20 mouse cellular contexts compared by ENCODE assay signal in the genomic region with DNA sequence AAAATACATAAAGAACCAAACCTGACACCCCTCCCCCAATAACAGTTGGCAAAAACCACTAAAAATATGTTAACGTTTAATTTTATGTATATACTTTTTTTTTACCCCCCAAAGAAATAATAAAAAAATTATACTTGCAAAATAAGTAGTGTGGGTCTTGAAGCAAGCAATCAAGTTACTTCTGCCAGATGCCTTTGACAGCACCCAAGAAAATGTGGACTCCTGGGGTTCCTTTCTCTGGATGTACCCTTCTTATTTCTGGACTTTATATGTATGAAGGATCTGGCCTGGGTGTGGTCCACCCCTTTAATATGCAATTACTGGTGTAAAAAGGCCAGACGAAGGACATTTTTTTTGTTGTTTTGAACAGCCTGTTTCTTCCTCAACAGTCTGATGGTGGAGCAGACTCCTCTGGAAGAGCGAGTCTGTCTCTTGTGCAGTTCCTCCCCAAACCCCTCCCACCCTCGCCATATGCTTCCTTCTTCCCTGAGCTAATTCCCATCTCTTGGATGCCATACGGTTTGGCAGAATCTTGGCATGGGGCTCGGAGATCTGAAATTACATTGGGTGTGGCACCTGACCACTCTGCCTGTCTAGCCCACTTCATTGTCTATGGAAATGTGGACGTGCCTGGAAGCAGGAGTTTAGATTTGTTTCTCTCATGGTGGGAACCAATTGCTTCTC.
DNase-seq lines count a peak whose midpoint lies in the region; ATAC-seq lines count a peak whose summit lies in the region.
"Had no signal": no experiment of that assay in that cellular context is flagged by ENCODE, and none has a peak within 500 bp of the region (broad histone marks: within the 10 kb centered on the region; RNA-seq: fewer than 3 reads in every experiment).

No protein-coding gene starts in this region.

- peak; percentile 91 for ATAC-seq in forebrain, embryonic 15.5 days (replicated peaks)
- ATAC-seq in forebrain, embryonic 11.5 days (replicated peaks; ENCODE audit: low FRiP score), result no peak
- ATAC-seq in forebrain, embryonic 16.5 days, result peak; percentile 94
- no peak for ATAC-seq in megakaryocyte-erythroid progenitor cell, adult 5-6 weeks (replicated peaks; ENCODE audit: low FRiP score, low TSS enrichment, poor library complexity, severe bottlenecking)

- intact Hi-C loops in left cerebral cortex, postnatal 4 days (cut with DNase I), result no loop called here
- intact Hi-C loops in left cerebral cortex, postnatal 36 days (cut with DNase I), result no loop called here

- no peak overlapping the region for H3K9ac ChIP-seq in forebrain, embryonic 15.5 days (replicated peaks)
- no peak overlapping the region for H3K9ac ChIP-seq in forebrain, embryonic 11.5 days (ENCODE audit: low read length)
- H3K9ac ChIP-seq in forebrain, embryonic 16.5 days (replicated peaks; ENCODE audit: low read depth, low read length), result no peak overlapping the region
- H3K9ac ChIP-seq: heart, embryonic 15.5 days had no signal

- H3K27me3 ChIP-seq in forebrain, embryonic 15.5 days, result no peaks in the 10 kb centered on the region
- H3K27me3 ChIP-seq in forebrain, embryonic 11.5 days (ENCODE audit: control insufficient read depth, insufficient read depth, low read length), result no peaks in the 10 kb centered on the region
- H3K27me3 ChIP-seq in forebrain, embryonic 16.5 days (replicated peaks; ENCODE audit: control insufficient read depth, insufficient read depth, low read length), result no peaks in the 10 kb centered on the region
- H3K27me3 ChIP-seq: heart, embryonic 15.5 days had no signal

- peak overlapping the region; percentile 88 for H3K27ac ChIP-seq in forebrain, embryonic 15.5 days (replicated peaks)
- no peak overlapping the region for H3K27ac ChIP-seq in forebrain, embryonic 11.5 days (ENCODE audit: low read depth, low read length)
- H3K27ac ChIP-seq in forebrain, embryonic 16.5 days (ENCODE audit: low read length), result peak overlapping the region; percentile 88
- H3K27ac ChIP-seq: heart, embryonic 15.5 days; left cerebral cortex, adult 2 months had no signal

- WGBS in forebrain, embryonic 15.5 days, result 58% methylated on average over 7 of the region's 7 CpGs
- 88% methylated on average over 7 of the region's 7 CpGs for WGBS in forebrain, embryonic 11.5 days
- 60% methylated on average over 7 of the region's 7 CpGs for WGBS in forebrain, embryonic 16.5 days

- H3K36me3 ChIP-seq in forebrain, embryonic 15.5 days, result no peaks in the 10 kb centered on the region
- H3K36me3 ChIP-seq in forebrain, embryonic 11.5 days (ENCODE audit: control insufficient read depth, insufficient read depth, low read length), result no peaks in the 10 kb centered on the region
- H3K36me3 ChIP-seq in forebrain, embryonic 16.5 days (ENCODE audit: control insufficient read depth, insufficient read depth), result no peaks in the 10 kb centered on the region
- H3K36me3 ChIP-seq: heart, embryonic 15.5 days had no signal

- H3K9me3 ChIP-seq in forebrain, embryonic 15.5 days, result no peaks in the 10 kb centered on the region
- H3K9me3 ChIP-seq in forebrain, embryonic 11.5 days (ENCODE audit: control insufficient read depth, low read length), result no peaks in the 10 kb centered on the region
- no peaks in the 10 kb centered on the region for H3K9me3 ChIP-seq in forebrain, embryonic 16.5 days (ENCODE audit: control insufficient read depth, low read length)
- H3K9me3 ChIP-seq: heart, embryonic 15.5 days had no signal

- H3K4me1 ChIP-seq in forebrain, embryonic 15.5 days, result no peaks in the 10 kb centered on the region
- no peaks in the 10 kb centered on the region for H3K4me1 ChIP-seq in forebrain, embryonic 11.5 days (replicated peaks; ENCODE audit: control insufficient read depth, insufficient read depth, low read length)
- 0 out of 2 replicates have a peak, but pooled peaks cover 3% of the 10 kb centered on the region for H3K4me1 ChIP-seq in forebrain, embryonic 16.5 days (replicated peaks; ENCODE audit: control insufficient read depth, insufficient read depth, low read length)
- H3K4me1 ChIP-seq: heart, embryonic 15.5 days had no signal

- H3K4me2 ChIP-seq in forebrain, embryonic 15.5 days (replicated peaks), result no peak overlapping the region
- no peak overlapping the region for H3K4me2 ChIP-seq in forebrain, embryonic 11.5 days (ENCODE audit: low read depth, low read length, severe bottlenecking)
- no peak overlapping the region for H3K4me2 ChIP-seq in forebrain, embryonic 16.5 days (ENCODE audit: low read length)
- H3K4me2 ChIP-seq: heart, embryonic 15.5 days; liver, embryonic 11.5 days had no signal

- DNase-seq in forebrain, embryonic 11.5 days (ENCODE audit: low spot score), result no peak
- peak; percentile 72 for DNase-seq in left cerebral cortex, postnatal 4 days
- DNase-seq in left cerebral cortex, postnatal 36 days (ENCODE audit: low spot score in 2 of 2), result no peak
- DNase-seq in layer of hippocampus, postnatal 36 days, result peak; percentile 24 to 29
- DNase-seq: adrenal gland, adult 2 months; cerebellum, adult 11 months; gastrocnemius, postnatal 10 days; heart, postnatal 4 days; kidney, adult 8-10 months; kidney, postnatal 25 days; lung, adult 18-20 months; lung, postnatal 14 days; midbrain, embryonic 14.5 days; thymus, postnatal 25 days had no signal

- H3K4me3 ChIP-seq in forebrain, embryonic 15.5 days, result no peak overlapping the region
- no peak overlapping the region for H3K4me3 ChIP-seq in forebrain, embryonic 11.5 days (ENCODE audit: low read depth, low read length)
- H3K4me3 ChIP-seq in forebrain, embryonic 16.5 days (replicated peaks; ENCODE audit: low read length), result no peak overlapping the region
- H3K4me3 ChIP-seq: heart, embryonic 15.5 days; left cerebral cortex, adult 2 months had no signal

Comparison
In these comparisons a context has a peak if more than half of its experiments do, and no peak if none do; other contexts are left out.
1. ATAC-seq: peak in forebrain, embryonic 15.5 days (single experiment) and forebrain, embryonic 16.5 days (single experiment); none in forebrain, embryonic 11.5 days (single experiment) and megakaryocyte-erythroid progenitor cell, adult 5-6 weeks (single experiment).
2. DNase-seq: peak in left cerebral cortex, postnatal 4 days (single experiment) and layer of hippocampus, postnatal 36 days (2 of 2); none in forebrain, embryonic 11.5 days (single experiment) and left cerebral cortex, postnatal 36 days (0 of 2).